Mouse (Mus musculus) forebrain, embryonic 16.5 days (tissue): ENCODE measurements around the gene Rnf181. TPM values are rescaled to one million over a fixed set of nuclear protein-coding genes. Genes with fewer than 3 reads are reported as not detected.

Experiments
- ATAC-seq: fragments of 200-750 bp; cut with Nextera tagmentation; 2 replicates; pipeline ENCODE4 v1.8.0; 2017; ENCODE audit warnings: mild to moderate bottlenecking, moderate library complexity
- H3K27ac ChIP-seq: fragments of 300-500 bp; sonication (generic); 2 replicates; pipeline ENCODE4 v1.5.1; 2014; ENCODE audit warnings: low read length, control low read depth
- H3K27me3 ChIP-seq: fragments of 300-500 bp; sonication (generic); replicated peaks from 2 replicates; pipeline ENCODE4 v1.6.1; 2014; ENCODE audit warnings: low read length; ENCODE audit not compliant: control insufficient read depth, insufficient read depth
- H3K36me3 ChIP-seq: fragments of 300-500 bp; sonication (generic); 2 replicates; pipeline ENCODE4 v1.6.1; 2014; ENCODE audit not compliant: control insufficient read depth, insufficient read depth
- H3K4me1 ChIP-seq: fragments of 300-500 bp; sonication (generic); replicated peaks from 2 replicates; pipeline ENCODE4 v1.6.1; 2014; ENCODE audit warnings: low read length; ENCODE audit not compliant: control insufficient read depth, insufficient read depth
- H3K4me2 ChIP-seq: fragments of 300-500 bp; sonication (generic); 2 replicates; pipeline ENCODE4 v1.6.1; 2014; ENCODE audit warnings: mild to moderate bottlenecking, low read length, control low read depth
- H3K4me3 ChIP-seq: fragments of 300-500 bp; sonication (generic); replicated peaks from 2 replicates; pipeline ENCODE4 v1.5.1; 2014; ENCODE audit warnings: mild to moderate bottlenecking, low read length, control low read depth
- H3K9ac ChIP-seq: fragments of 300-500 bp; sonication (generic); replicated peaks from 2 replicates; pipeline ENCODE4 v1.6.1; 2014; ENCODE audit warnings: low read depth, low read length, control low read depth
- H3K9me3 ChIP-seq: fragments of 300-500 bp; sonication (generic); 2 replicates; pipeline ENCODE4 v1.6.1; 2016; ENCODE audit warnings: low read length; ENCODE audit not compliant: control insufficient read depth
- WGBS: fragments of 180-500 bp; shearing (Covaris S2); extraction: QIAGEN DNeasy Blood & Tissue Kit; methylation state at CpG from one replicate; pipeline ENCODE4 v1.1.7; 2014; 5-methylcytosine and 5-hydroxymethylcytosine counted together
- polyA plus RNA-seq: library from polyadenylated mRNA; unstranded; fragments of >200 nt; fragmentation: Nextera tagmentation; extraction: Ambion mirVana; gene quantifications from 2 replicates; pipeline ENCODE4 v1.2.1, GENCODE M21; 2015

Gene Rnf181
- polyA plus RNA-seq, 1 experiment from 2014 or later, result 127 TPM

DNA sequence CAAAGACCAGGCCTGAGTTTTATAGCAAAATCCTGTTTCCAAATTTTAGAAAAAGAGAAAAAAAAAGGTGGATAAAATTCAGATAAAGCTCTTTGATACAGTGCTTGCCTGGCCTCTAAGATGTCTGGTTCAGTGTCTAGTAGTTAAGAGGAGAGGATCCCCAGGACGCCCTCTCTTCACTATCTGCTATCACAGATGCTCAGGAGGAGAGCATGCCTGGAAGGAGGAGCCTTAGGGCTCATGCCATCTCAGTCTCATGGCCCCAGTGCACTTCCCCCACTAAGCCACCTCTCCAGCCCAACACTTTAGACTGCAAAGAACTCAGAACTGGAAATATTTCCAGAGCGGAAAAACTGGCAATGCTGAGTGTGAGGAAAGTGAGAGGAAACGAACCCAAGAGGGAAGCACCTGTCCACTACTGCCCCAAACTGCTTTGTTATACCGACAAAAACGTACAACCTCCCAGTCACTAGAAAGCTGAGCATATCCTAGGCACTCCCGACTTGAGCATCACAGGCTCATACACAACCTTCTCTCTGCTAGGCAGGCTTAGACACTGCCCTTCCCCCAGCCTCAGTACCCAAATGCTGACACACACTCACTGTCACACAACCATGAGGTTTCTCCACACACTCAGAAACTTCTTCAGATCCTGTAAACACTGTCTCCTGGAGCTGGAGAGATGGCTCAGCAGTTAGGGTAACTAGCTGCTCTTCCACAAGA, 42.8 kb downstream of the Rnf181 start:
- Histone ChIP-seq H3K36me3 (peaks cover 61% of the 10 kb centered on the region), H3K27ac (no peak overlapping the region), H3K4me2 (no peak overlapping the region), H3K9ac (no peak overlapping the region), H3K9me3 (no peaks in the 10 kb centered on the region), H3K4me3 (no peak overlapping the region), H3K27me3 (no peaks in the 10 kb centered on the region), H3K4me1 (no peaks in the 10 kb centered on the region)
- 86% methylated on average over 6 of the region's 6 CpGs for WGBS
- ATAC-seq, result no peak

GRCm38 (mm10) chr6:72322936-72323335, 43.8 kb downstream of the Rnf181 start:
- no peaks in the 10 kb centered on the region for H3K4me1 ChIP-seq
- no peak for ATAC-seq
- H3K27ac ChIP-seq, result no peak overlapping the region
- 97% methylated on average over 3 of the region's 3 CpGs for WGBS
- peaks cover 55% of the 10 kb centered on the region for H3K36me3 ChIP-seq
- no peak overlapping the region for H3K9ac ChIP-seq
- H3K9me3 ChIP-seq, result no peaks in the 10 kb centered on the region
- no peaks in the 10 kb centered on the region for H3K27me3 ChIP-seq
- H3K4me3 ChIP-seq, result no peak overlapping the region
- no peak overlapping the region for H3K4me2 ChIP-seq

DNA sequence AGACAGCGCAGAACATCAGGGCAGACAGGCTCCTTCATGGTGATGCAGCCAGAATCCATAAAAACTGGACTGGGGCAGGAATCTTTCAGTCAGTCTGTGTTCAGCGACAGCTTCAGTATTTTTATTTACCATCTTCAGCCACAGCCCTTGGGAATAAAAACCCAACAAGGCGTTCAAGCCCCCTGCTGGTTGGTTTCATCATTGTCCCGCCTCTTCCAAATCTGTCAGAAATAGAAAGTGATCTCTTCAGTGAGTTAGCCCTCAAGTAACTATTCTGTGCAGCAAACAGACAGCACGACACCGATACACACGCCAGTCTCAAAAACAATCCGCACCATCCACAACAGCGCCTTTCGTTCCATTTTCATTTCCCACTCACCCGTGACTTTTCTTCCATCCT, 47.7 kb downstream of the Rnf181 start:
- WGBS, result 81% methylated on average over 11 of the region's 11 CpGs
- no peak overlapping the region for H3K9ac ChIP-seq
- H3K4me1 ChIP-seq, result no peaks in the 10 kb centered on the region
- no peak overlapping the region for H3K27ac ChIP-seq
- no peaks in the 10 kb centered on the region for H3K27me3 ChIP-seq
- no peak overlapping the region for H3K4me2 ChIP-seq
- no peaks in the 10 kb centered on the region for H3K9me3 ChIP-seq
- H3K4me3 ChIP-seq, result no peak overlapping the region
- H3K36me3 ChIP-seq, result peaks cover 47% of the 10 kb centered on the region
- ATAC-seq, result no peak

- no peaks in the 10 kb centered on the region for H3K4me1 ChIP-seq
- no peak overlapping the region for H3K9ac ChIP-seq
- ATAC-seq, result no peak
- H3K27ac ChIP-seq, result no peak overlapping the region
- no peak overlapping the region for H3K4me3 ChIP-seq
- H3K27me3 ChIP-seq, result no peaks in the 10 kb centered on the region
- H3K4me2 ChIP-seq, result no peak overlapping the region
- no peaks in the 10 kb centered on the region for H3K9me3 ChIP-seq
- 84% methylated on average over 5 of the region's 5 CpGs for WGBS
- peaks cover 46% of the 10 kb centered on the region for H3K36me3 ChIP-seq
These were observed 48.3 kb downstream of the Rnf181 start for GRCm38 (mm10) chr6:72318440-72318839.

GRCm38 (mm10) chr6:72316044-72316443, 50.7 kb downstream of the Rnf181 start:
- Histone ChIP-seq H3K9me3 (no peaks in the 10 kb centered on the region), H3K36me3 (peaks cover 28% of the 10 kb centered on the region), H3K27ac (no peak overlapping the region), H3K4me1 (no peaks in the 10 kb centered on the region), H3K4me3 (no peak overlapping the region), H3K4me2 (no peak overlapping the region), H3K27me3 (no peaks in the 10 kb centered on the region), H3K9ac (no peak overlapping the region)
- no peak for ATAC-seq
- 92% methylated on average over 1 of the region's 1 CpGs for WGBS

GRCm38 (mm10) chr6:72315384-72315783, 51.4 kb downstream of the Rnf181 start:
- ATAC-seq, result no peak
- Histone ChIP-seq H3K27me3 (no peaks in the 10 kb centered on the region), H3K4me2 (no peak overlapping the region), H3K4me1 (no peaks in the 10 kb centered on the region), H3K9me3 (no peaks in the 10 kb centered on the region), H3K27ac (no peak overlapping the region), H3K36me3 (peaks cover 21% of the 10 kb centered on the region), H3K9ac (no peak overlapping the region), H3K4me3 (no peak overlapping the region)
- WGBS, result 88% methylated on average over 2 of the region's 2 CpGs

GRCm38 (mm10) chr6:72313124-72313867, 53.5 kb downstream of the Rnf181 start:
- Histone ChIP-seq H3K4me3 (no peak overlapping the region), H3K9ac (no peak overlapping the region), H3K4me2 (no peak overlapping the region), H3K36me3 (peaks cover 11% of the 10 kb centered on the region), H3K27ac (no peak overlapping the region), H3K27me3 (no peaks in the 10 kb centered on the region), H3K4me1 (no peaks in the 10 kb centered on the region), H3K9me3 (no peaks in the 10 kb centered on the region)
- WGBS, result 93% methylated on average over 11 of the region's 11 CpGs
- no peak for ATAC-seq

- 0 out of 2 replicates have a peak, but pooled peaks cover 3% of the 10 kb centered on the region for H3K36me3 ChIP-seq
- no peaks in the 10 kb centered on the region for H3K9me3 ChIP-seq
- no peak for ATAC-seq
- no peaks in the 10 kb centered on the region for H3K27me3 ChIP-seq
- H3K4me1 ChIP-seq, result no peaks in the 10 kb centered on the region
- H3K4me3 ChIP-seq, result no peak overlapping the region
- H3K4me2 ChIP-seq, result no peak overlapping the region
- H3K9ac ChIP-seq, result no peak overlapping the region
- no peak overlapping the region for H3K27ac ChIP-seq
- 93% methylated on average over 3 of the region's 3 CpGs for WGBS
These were observed 54.6 kb downstream of the Rnf181 start for GRCm38 (mm10) chr6:72312198-72312597.
